Mouse (Mus musculus): ENCODE measurements at regions not wholly inside any gene's neighbourhood (a gene's known extent, or its start where the extent isn't known, plus 50 kb on each side); places are given as distances from the start of the nearest gene placed in this dataset.

GRCm38 (mm10) chr14:24803001-24803655 lies 316.2 kb downstream of the Rps24 start:
- no peak for TF ChIP-seq POLR2A (IDR thresholded peaks at IDR 0.05; ENCODE audit: borderline replicate concordance, extremely low read depth, insufficient read depth, insufficient read length, poor library complexity, severe bottlenecking)
- no peak for TF ChIP-seq CTCF (IDR thresholded peaks at IDR 0.05; ENCODE audit: borderline replicate concordance, extremely low read depth, insufficient read depth, insufficient read length)

Measured in brain, embryonic 14.5 days (tissue).